10 mouse cellular contexts compared by ENCODE assay signal in the genomic region with DNA sequence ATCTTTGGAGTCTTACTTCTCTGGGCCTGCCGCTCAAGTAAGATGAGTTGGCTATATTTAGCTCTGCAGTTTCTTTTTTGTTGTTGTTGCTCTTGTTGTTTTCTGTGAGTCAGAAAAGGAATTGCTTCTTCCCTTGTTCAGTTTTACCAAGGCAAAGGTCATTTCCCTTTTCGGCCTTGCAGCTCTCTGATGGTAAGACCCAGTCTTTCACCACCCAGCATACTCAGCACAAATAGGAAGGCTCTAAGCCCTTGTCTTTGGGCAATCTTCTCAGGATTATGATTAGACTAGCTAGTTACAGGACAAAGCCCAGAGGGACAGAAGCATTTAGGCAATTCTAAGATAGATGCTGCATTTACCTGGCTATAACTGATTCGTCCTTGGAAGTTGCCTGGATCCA. TPM values are rescaled to one million over a fixed set of nuclear protein-coding genes. Genes with fewer than 3 reads are reported as not detected.
A peak's percentile ranks its signal among the peaks of the same experiment; 100 is the strongest.
DNase-seq lines count a peak whose midpoint lies in the region; ATAC-seq lines count a peak whose summit lies in the region.
"Had no signal": no experiment of that assay in that cellular context is flagged by ENCODE, and none has a peak within 500 bp of the region (broad histone marks: within the 10 kb centered on the region; RNA-seq: fewer than 3 reads in every experiment).

No protein-coding gene starts in this region.

- 80% methylated on average over 3 of the region's 3 CpGs for WGBS in kidney, embryonic 16.5 days
- WGBS in forebrain, embryonic 13.5 days: 90% methylated on average over 3 of the region's 3 CpGs
- WGBS in liver, embryonic 16.5 days (ENCODE audit: insufficient replicate concordance): 67% methylated on average over 3 of the region's 3 CpGs

- H3K4me2 ChIP-seq in kidney, embryonic 16.5 days (replicated peaks; ENCODE audit: low read depth, low read length): peak overlapping the region; percentile 60
- H3K4me2 ChIP-seq in forebrain, embryonic 13.5 days: peak overlapping the region; percentile 70; the same call in 1 of the 2 replicates
- peak overlapping the region; percentile 75 for H3K4me2 ChIP-seq in liver, embryonic 16.5 days (ENCODE audit: low read depth, low read length)

- H3K27ac ChIP-seq in kidney, embryonic 16.5 days (ENCODE audit: low read length): no peak overlapping the region; the same call in 1 of the 2 replicates
- H3K27ac ChIP-seq in forebrain, embryonic 13.5 days: no peak overlapping the region
- H3K27ac ChIP-seq in liver, embryonic 16.5 days (ENCODE audit: low read length): peak overlapping the region; percentile 92

- peaks cover 4% of the 10 kb centered on the region; the same call in 1 of the 2 replicates for H3K36me3 ChIP-seq in kidney, embryonic 16.5 days (ENCODE audit: insufficient read depth, low read length)
- 0 out of 2 replicates have a peak, but pooled peaks cover 6% of the 10 kb centered on the region for H3K36me3 ChIP-seq in forebrain, embryonic 13.5 days (ENCODE audit: poor library complexity, severe bottlenecking)
- H3K36me3 ChIP-seq in liver, embryonic 16.5 days (ENCODE audit: control insufficient read depth, insufficient read depth): peaks cover 4% of the 10 kb centered on the region

- peaks cover 13% of the 10 kb centered on the region for H3K4me1 ChIP-seq in kidney, embryonic 16.5 days (ENCODE audit: insufficient read depth, low read length)
- H3K4me1 ChIP-seq in forebrain, embryonic 13.5 days: peaks cover 35% of the 10 kb centered on the region
- peaks cover 18% of the 10 kb centered on the region for H3K4me1 ChIP-seq in liver, embryonic 16.5 days (ENCODE audit: control insufficient read depth, low read depth, low read length)

- H3K9ac ChIP-seq in kidney, embryonic 16.5 days (replicated peaks; ENCODE audit: low read length): no peak overlapping the region; the same call in 1 of the 2 replicates
- H3K9ac ChIP-seq in forebrain, embryonic 13.5 days: no peak overlapping the region
- H3K9ac ChIP-seq in liver, embryonic 16.5 days (ENCODE audit: low read depth, low read length): peak overlapping the region; percentile 83; the same call in 1 of the 2 replicates

- no peaks in the 10 kb centered on the region for H3K9me3 ChIP-seq in kidney, embryonic 16.5 days (ENCODE audit: low read length)
- no peaks in the 10 kb centered on the region for H3K9me3 ChIP-seq in forebrain, embryonic 13.5 days (replicated peaks)
- H3K9me3 ChIP-seq in liver, embryonic 16.5 days (replicated peaks; ENCODE audit: control insufficient read depth, low read length): no peaks in the 10 kb centered on the region

- 0 out of 2 replicates have a peak overlapping the region, but pooled peaks have one; percentile 81 for H3K4me3 ChIP-seq in kidney, embryonic 16.5 days (ENCODE audit: low read length)
- no peak overlapping the region for H3K4me3 ChIP-seq in forebrain, embryonic 13.5 days
- peak overlapping the region; percentile 83 for H3K4me3 ChIP-seq in liver, embryonic 16.5 days (ENCODE audit: low read depth, low read length)

- no peak for ATAC-seq in kidney, embryonic 16.5 days (ENCODE audit: low FRiP score, low TSS enrichment)
- no peak for ATAC-seq in forebrain, embryonic 13.5 days
- no peak for ATAC-seq in liver, embryonic 16.5 days (ENCODE audit: low read depth)
- ATAC-seq: activated CD4-positive, CD25-positive, alpha-beta regulatory T cell, adult 4 months had no signal

- no peak for DNase-seq in kidney, postnatal 14 days
- DNase-seq in adipocyte (ENCODE audit: low spot score): peak; percentile 78
- no peak for DNase-seq in ovary, adult 18-20 months (ENCODE audit: low spot score)
- DNase-seq in B cell, adult 2 months: no peak
- no peak for DNase-seq in spleen, postnatal 10 days (ENCODE audit: low spot score in 2 of 2)
- DNase-seq: right cerebral cortex, postnatal 4 days had no signal

- H3K27me3 ChIP-seq in kidney, embryonic 16.5 days (ENCODE audit: insufficient read depth, low read length): no peaks in the 10 kb centered on the region
- H3K27me3 ChIP-seq in forebrain, embryonic 13.5 days: no peaks in the 10 kb centered on the region
- H3K27me3 ChIP-seq in liver, embryonic 16.5 days (ENCODE audit: control insufficient read depth, insufficient read depth, low read depth, low read length): no peaks in the 10 kb centered on the region

RNA-seq across cellular contexts. Expression of gene Nmt1, which starts 1.1 kb away (rescaled TPM):
- 50.7 and 51.9 TPM in 2 replicates for polyA plus RNA-seq in kidney, embryonic 16.5 days (2015; fragmentation: Nextera tagmentation; extraction: Ambion mirVana)
- 47.3 and 53.9 TPM in 2 replicates for polyA plus RNA-seq in forebrain, embryonic 13.5 days (2015; fragmentation: Nextera tagmentation; extraction: Ambion mirVana)
- polyA plus RNA-seq in liver, embryonic 16.5 days (2015; fragmentation: Nextera tagmentation; extraction: Ambion mirVana): 32.1 and 36.6 TPM in 2 replicates

RNA-seq across cellular contexts. Expression of gene Dcakd, which starts 1.2 kb away (rescaled TPM):
- 161 and 201 TPM in 2 replicates for polyA plus RNA-seq in kidney, embryonic 16.5 days (2015; fragmentation: Nextera tagmentation; extraction: Ambion mirVana)
- 182 and 195 TPM in 2 replicates for polyA plus RNA-seq in forebrain, embryonic 13.5 days (2015; fragmentation: Nextera tagmentation; extraction: Ambion mirVana)
- polyA plus RNA-seq in liver, embryonic 16.5 days (2015; fragmentation: Nextera tagmentation; extraction: Ambion mirVana): 22.9 and 29.0 TPM in 2 replicates
